Mouse (Mus musculus): ENCODE measurements around the gene Padi3. TPM values are rescaled to one million over a fixed set of nuclear protein-coding genes. Genes with fewer than 3 reads are reported as not detected.

Gene Padi3
- polyA plus RNA-seq, 1 experiment, result 0.03 TPM

GRCm38 (mm10) chr4:140815996-140816917 is 5.8 kb upstream of the Padi3 start:
- no peak for DNase-seq (ENCODE audit: low read depth)

GRCm38 (mm10) chr4:140815496-140815895 is 5.0 kb upstream of the Padi3 start:
- no peak for DNase-seq (ENCODE audit: low read depth)

- no peak for DNase-seq (ENCODE audit: low read depth)
Measured at GRCm38 (mm10) chr4:140814241-140815225, 4.1 kb upstream of the Padi3 start.

GRCm38 (mm10) chr4:140813358-140814185 is 3.1 kb upstream of the Padi3 start:
- no peak for DNase-seq (ENCODE audit: low read depth)

DNA sequence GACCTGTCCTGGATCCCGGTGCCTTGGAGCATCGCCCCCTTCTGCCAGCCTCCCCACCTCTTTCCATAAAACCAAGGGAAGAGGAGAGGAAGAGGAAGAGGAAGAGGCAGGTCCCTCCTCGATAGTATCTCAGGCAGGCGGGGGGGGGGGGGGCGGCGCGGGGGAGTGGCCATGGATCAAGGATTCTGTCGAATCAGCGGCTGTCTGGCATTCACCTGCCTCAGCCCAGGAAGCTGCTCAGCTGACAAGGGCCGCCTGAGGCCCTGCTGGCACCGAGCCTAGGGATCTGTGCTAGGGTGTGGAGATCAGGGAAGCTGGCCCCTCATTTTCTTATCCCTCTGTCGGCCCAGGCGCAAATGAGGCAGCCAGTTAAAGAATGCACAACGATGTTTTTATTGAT is 2.2 kb upstream of the Padi3 start:
- no peak for DNase-seq (ENCODE audit: low read depth)

DNA sequence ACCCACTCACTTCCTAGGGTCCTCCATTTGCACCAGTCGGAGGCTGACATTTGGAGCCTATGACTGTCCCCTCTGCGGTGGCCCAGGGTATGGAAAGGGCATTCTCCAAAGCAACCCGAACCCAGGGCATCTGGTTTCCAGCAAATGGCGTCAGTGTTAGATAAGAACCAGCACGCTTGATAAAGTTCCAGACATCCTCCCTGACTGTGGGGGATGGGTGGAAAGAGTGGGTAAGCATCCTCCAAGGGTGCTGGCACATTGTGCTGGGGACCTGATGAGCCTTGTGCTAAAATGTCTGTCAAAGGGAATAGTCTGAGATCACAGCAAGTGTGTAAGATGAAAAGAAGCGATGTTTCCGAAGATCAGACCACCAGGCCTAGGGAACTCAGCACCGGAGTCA is 1.7 kb upstream of the Padi3 start:
- no peak for DNase-seq (ENCODE audit: low read depth)

DNA sequence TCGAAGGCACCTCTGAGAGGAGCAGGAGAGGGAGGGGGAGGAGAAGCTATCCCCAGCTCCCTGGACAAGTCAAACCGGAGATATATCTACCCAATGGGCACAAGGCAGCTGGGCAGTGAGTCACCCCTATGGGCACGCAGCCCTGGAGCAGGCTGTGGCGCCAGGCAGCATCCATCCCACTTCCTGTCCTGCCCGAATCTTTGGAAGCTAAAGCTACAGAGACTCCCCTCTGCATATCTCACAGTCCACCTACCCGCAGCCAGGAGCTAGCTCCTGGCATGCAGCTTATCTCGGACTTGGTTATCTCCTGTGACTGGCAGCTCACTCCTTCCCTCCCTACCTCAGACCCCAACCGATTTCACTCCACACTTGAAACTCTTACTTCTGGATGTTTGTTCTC is 1.3 kb downstream of the Padi3 start:
- DNase-seq (ENCODE audit: low read depth), result no peak

DNA sequence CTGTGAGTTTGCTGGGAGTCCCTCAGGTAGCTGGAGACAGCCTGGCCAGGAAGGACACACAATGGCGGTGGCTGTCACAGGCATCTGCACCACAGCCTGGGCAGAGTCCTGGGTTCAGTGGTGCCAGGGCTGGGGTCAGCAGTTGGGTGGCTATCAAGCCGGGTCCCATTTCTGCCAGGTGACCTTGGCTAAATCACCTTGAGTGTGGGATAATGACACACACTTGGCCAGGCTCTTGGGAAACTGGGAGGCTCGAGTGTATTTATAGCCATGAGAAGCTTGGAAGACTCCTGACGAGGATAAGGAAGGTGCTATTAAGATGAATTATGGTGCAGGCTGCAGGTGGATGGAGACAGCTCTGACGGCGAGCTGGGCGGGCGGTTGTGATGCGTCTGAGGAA is 5.8 kb downstream of the Padi3 start:
- no peak for DNase-seq (ENCODE audit: low read depth)

GRCm38 (mm10) chr4:140801364-140801763 is 9.1 kb downstream of the Padi3 start:
- DNase-seq (ENCODE audit: low read depth), result no peak

GRCm38 (mm10) chr4:140796786-140797185 is 13.7 kb downstream of the Padi3 start:
- DNase-seq (ENCODE audit: low read depth), result no peak

- DNase-seq (ENCODE audit: low read depth), result no peak
Measured at GRCm38 (mm10) chr4:140794678-140795077, 15.8 kb downstream of the Padi3 start.

GRCm38 (mm10) chr4:140793795-140794194 is 16.7 kb downstream of the Padi3 start:
- no peak for DNase-seq (ENCODE audit: low read depth)

GRCm38 (mm10) chr4:140792584-140792983 is 17.9 kb downstream of the Padi3 start:
- DNase-seq (ENCODE audit: low read depth), result no peak

DNA sequence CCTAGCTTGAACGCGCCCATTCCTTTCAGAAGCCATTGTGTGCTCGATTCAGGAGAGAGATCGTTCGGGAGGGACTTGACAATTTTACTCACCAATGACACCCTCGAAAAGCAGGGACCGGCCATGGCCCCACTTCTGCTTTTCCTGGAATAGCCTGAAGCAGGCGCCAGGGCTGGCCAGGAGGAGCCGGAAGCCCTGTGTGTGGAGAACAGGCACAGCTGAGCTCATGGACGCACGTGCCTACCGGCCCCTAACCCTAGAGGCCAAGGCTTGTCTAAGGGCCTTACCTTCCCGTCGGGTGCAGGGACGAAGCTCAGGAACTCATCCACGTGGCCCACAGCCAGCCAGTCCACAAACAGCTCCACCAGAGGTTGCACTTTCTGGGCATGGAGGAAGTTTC is 19.4 kb downstream of the Padi3 start:
- DNase-seq (ENCODE audit: low read depth), result no peak

DNA sequence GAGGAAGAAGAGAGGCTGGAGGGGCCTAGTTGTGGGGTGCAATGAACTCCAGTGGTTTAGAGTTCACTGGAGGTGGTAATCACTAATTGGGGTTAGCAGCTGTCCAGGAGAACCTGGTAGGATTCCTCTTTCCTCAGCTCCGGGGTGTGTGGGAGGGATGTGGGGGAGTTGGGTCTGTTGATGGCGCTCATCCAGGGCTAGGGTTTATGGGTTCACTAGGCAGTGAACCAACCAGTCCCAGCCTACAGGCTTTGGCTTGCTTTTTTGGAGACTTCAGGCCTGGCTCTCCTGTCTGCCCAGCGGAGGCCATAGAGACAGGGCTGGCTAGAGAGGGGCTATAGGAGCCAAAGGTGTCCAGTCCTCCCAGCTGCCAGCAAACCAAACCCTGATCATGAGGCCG is 20.5 kb downstream of the Padi3 start:
- no peak for DNase-seq (ENCODE audit: low read depth)

DNA sequence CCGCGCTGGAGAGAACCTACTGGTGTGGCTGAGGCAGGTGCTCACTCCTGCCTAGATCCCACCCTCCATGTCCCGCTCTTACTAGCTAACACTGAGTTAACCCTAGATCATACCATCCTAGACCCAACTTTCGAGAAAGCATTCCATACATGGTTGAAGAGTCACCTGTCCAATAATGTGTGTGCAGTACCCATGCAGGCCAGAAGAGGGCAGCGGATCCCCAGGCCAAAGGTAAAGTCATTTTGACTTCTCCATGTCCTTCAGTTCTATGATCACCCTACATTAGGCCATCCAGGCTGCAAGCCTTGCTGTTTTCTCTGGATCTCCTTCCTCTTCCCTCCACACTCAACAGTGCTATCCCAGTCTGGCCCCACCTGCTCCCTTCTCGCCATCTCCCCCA is 21.5 kb downstream of the Padi3 start:
- DNase-seq (ENCODE audit: low read depth), result no peak

DNA sequence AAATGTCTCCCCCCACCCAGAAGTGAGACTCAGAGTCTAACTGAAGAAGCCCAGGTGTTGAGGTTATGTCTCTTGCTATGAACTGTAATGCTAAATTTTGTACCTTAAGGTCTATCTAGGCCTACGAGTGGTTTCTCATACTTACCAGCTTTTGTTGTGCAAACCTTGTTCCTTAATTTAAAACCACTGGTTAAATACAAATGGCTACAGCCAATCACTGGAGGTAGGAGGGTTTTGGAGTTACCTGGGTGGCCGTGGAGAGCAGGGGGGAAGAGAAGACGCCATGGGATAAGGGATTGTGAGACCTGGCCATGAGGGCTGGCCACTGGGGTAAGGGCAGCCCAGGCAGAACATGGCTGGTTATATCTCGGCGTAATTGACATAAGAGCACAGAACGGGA is 22.2 kb downstream of the Padi3 start:
- no peak for DNase-seq (ENCODE audit: low read depth)

GRCm38 (mm10) chr4:140787414-140787813 is 23.0 kb downstream of the Padi3 start:
- DNase-seq (ENCODE audit: low read depth), result no peak

DNA sequence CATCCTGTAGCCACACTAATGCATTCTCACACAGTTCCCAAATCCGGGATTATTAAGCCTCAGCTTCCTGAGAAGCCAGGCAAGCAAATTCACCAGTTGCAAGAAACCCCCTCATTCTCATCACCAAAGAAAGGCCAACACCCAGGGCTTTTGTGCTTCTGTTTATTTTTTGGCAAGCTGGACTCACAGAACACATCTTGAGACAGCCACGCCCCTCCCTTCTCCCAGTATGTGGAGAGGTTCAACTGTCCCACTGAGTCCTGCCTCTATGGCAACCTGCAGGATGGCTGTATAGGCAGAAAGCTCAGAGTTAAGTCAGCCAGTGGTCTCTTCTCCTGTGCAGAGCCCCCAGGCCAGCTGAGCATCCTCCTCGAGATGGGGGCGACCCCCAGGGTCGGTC is 25.2 kb downstream of the Padi3 start:
- DNase-seq (ENCODE audit: low read depth), result no peak

- DNase-seq (ENCODE audit: low read depth), result no peak
Measured at GRCm38 (mm10) chr4:140784292-140784945, 26.0 kb downstream of the Padi3 start.

DNA sequence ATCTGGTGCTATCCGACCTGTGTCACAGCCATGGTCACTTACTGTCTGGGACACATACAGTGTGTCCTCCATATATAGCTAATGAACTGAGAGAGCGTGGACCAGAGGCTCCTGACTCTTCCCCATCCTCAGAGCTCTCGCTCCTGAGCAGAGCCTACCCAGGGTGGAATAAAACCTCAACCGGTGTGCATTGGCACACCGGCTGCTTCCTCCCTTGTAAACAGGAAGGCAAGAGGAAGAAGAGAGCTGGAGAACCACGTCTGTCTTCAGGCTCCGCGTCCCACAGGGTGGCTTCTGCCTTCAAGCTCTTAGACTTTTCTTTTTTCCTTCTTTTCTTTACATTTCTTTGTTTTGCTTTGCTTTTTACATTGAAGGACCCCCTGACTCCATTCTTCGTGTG is 27.6 kb downstream of the Padi3 start:
- no peak for DNase-seq (ENCODE audit: low read depth)
